Mouse (Mus musculus): ENCODE results near the gene Fgfr2. TPM values are rescaled to one million over a fixed set of nuclear protein-coding genes. Genes with fewer than 3 reads are reported as not detected.

Fgfr2 gene
- total and polyA plus RNA-seq, 2 experiments from 2014 or later, result 12.1 to 32.6 TPM

GRCm38 (mm10) chr7:132768498-132769344 is 354.4 kb downstream of the Fgfr2 start:
- DNase-seq (ENCODE audit: low spot score) (no peak), ATAC-seq (ENCODE audit: low FRiP score) (no peak)
- H3K9ac ChIP-seq (replicated peaks; ENCODE audit: low read length, poor library complexity, severe bottlenecking), result no peak overlapping the region
- no peak overlapping the region for H3K4me2 ChIP-seq (ENCODE audit: low read depth, low read length, poor library complexity, severe bottlenecking)
- no peak for TF ChIP-seq CTCF (IDR thresholded peaks at IDR 0.05)
- no peaks in the 10 kb centered on the region for H3K36me3 ChIP-seq (ENCODE audit: insufficient read depth, low read length)
- H3K4me1 ChIP-seq (ENCODE audit: insufficient read depth, low read length), result peaks cover 7% of the 10 kb centered on the region; the same call in 1 of the 2 replicates
- H3K4me3 ChIP-seq (ENCODE audit: low read depth, low read length), result no peak overlapping the region
- no peaks in the 10 kb centered on the region for H3K9me3 ChIP-seq (ENCODE audit: low read length)
- WGBS, result 84% methylated on average over 12 of the region's 12 CpGs
- no peak overlapping the region for H3K27ac ChIP-seq (ENCODE audit: low read depth, low read length)
- H3K27me3 ChIP-seq (ENCODE audit: insufficient read depth, low read length), result no peaks in the 10 kb centered on the region

GRCm38 (mm10) chr7:132767999-132768370 is 355.2 kb downstream of the Fgfr2 start:
- ATAC-seq (ENCODE audit: low FRiP score) (no peak), DNase-seq (ENCODE audit: low spot score) (no peak)
- peaks cover 7% of the 10 kb centered on the region; the same call in 1 of the 2 replicates for H3K4me1 ChIP-seq (ENCODE audit: insufficient read depth, low read length)
- WGBS, result 88% methylated on average over 4 of the region's 4 CpGs
- no peak for TF ChIP-seq CTCF (IDR thresholded peaks at IDR 0.05)
- no peak overlapping the region for H3K4me2 ChIP-seq (ENCODE audit: low read depth, low read length, poor library complexity, severe bottlenecking)
- H3K9me3 ChIP-seq (ENCODE audit: low read length), result no peaks in the 10 kb centered on the region
- no peaks in the 10 kb centered on the region for H3K36me3 ChIP-seq (ENCODE audit: insufficient read depth, low read length)
- no peak overlapping the region for H3K9ac ChIP-seq (replicated peaks; ENCODE audit: low read length, poor library complexity, severe bottlenecking)
- H3K4me3 ChIP-seq (ENCODE audit: low read depth, low read length), result no peak overlapping the region
- no peaks in the 10 kb centered on the region for H3K27me3 ChIP-seq (ENCODE audit: insufficient read depth, low read length)
- H3K27ac ChIP-seq (ENCODE audit: low read depth, low read length), result no peak overlapping the region

- H3K4me3 ChIP-seq (ENCODE audit: low read depth, low read length), result no peak overlapping the region
- no peaks in the 10 kb centered on the region for H3K27me3 ChIP-seq (ENCODE audit: insufficient read depth, low read length)
- no peak overlapping the region for H3K9ac ChIP-seq (replicated peaks; ENCODE audit: low read length, poor library complexity, severe bottlenecking)
- no peak overlapping the region for H3K4me2 ChIP-seq (ENCODE audit: low read depth, low read length, poor library complexity, severe bottlenecking)
- no peak for TF ChIP-seq CTCF (IDR thresholded peaks at IDR 0.05)
- ATAC-seq (ENCODE audit: low FRiP score) (no peak), DNase-seq (ENCODE audit: low spot score) (peak; percentile 54)
- H3K9me3 ChIP-seq (ENCODE audit: low read length), result no peaks in the 10 kb centered on the region
- no peaks in the 10 kb centered on the region for H3K36me3 ChIP-seq (ENCODE audit: insufficient read depth, low read length)
- WGBS, result 32% methylated on average over 12 of the region's 12 CpGs
- no peak overlapping the region for H3K27ac ChIP-seq (ENCODE audit: low read depth, low read length)
- H3K4me1 ChIP-seq (ENCODE audit: insufficient read depth, low read length), result peaks cover 7% of the 10 kb centered on the region; the same call in 1 of the 2 replicates
These were observed 355.7 kb downstream of the Fgfr2 start for GRCm38 (mm10) chr7:132767233-132767998.

- TF ChIP-seq CTCF (IDR thresholded peaks at IDR 0.05), result no peak
- H3K27ac ChIP-seq (ENCODE audit: low read depth, low read length), result no peak overlapping the region
- H3K4me1 ChIP-seq (ENCODE audit: insufficient read depth, low read length), result peaks cover 3% of the 10 kb centered on the region; the same call in 1 of the 2 replicates
- H3K36me3 ChIP-seq (ENCODE audit: insufficient read depth, low read length), result no peaks in the 10 kb centered on the region
- no peak overlapping the region for H3K4me3 ChIP-seq (ENCODE audit: low read depth, low read length)
- no peaks in the 10 kb centered on the region for H3K27me3 ChIP-seq (ENCODE audit: insufficient read depth, low read length)
- H3K4me2 ChIP-seq (ENCODE audit: low read depth, low read length, poor library complexity, severe bottlenecking), result no peak overlapping the region
- WGBS, result 90% methylated on average over 11 of the region's 11 CpGs
- no peak overlapping the region for H3K9ac ChIP-seq (replicated peaks; ENCODE audit: low read length, poor library complexity, severe bottlenecking)
- ATAC-seq (ENCODE audit: low FRiP score), result no peak
- DNase-seq (ENCODE audit: low spot score), result no peak
- H3K9me3 ChIP-seq (ENCODE audit: low read length), result no peaks in the 10 kb centered on the region
These were observed 356.8 kb downstream of the Fgfr2 start for GRCm38 (mm10) chr7:132766235-132766871.

- Histone ChIP-seq H3K9me3 (ENCODE audit: low read length) (no peaks in the 10 kb centered on the region), H3K27ac (ENCODE audit: low read depth, low read length) (no peak overlapping the region), H3K9ac (replicated peaks; ENCODE audit: low read length, poor library complexity, severe bottlenecking) (no peak overlapping the region), H3K36me3 (ENCODE audit: insufficient read depth, low read length) (no peaks in the 10 kb centered on the region), H3K27me3 (ENCODE audit: insufficient read depth, low read length) (no peaks in the 10 kb centered on the region), H3K4me1 (ENCODE audit: insufficient read depth, low read length) (peaks cover 3% of the 10 kb centered on the region; the same call in 1 of the 2 replicates), H3K4me2 (ENCODE audit: low read depth, low read length, poor library complexity, severe bottlenecking) (no peak overlapping the region), H3K4me3 (ENCODE audit: low read depth, low read length) (no peak overlapping the region)
- DNase-seq (ENCODE audit: low spot score) (no peak), ATAC-seq (ENCODE audit: low FRiP score) (no peak)
- WGBS, result 93% methylated on average over 3 of the region's 3 CpGs
- TF ChIP-seq CTCF (IDR thresholded peaks at IDR 0.05), result no peak
These were observed 357.4 kb downstream of the Fgfr2 start for GRCm38 (mm10) chr7:132765629-132766186.

Data from midbrain, postnatal 0 days (tissue).